Mouse (Mus musculus): ENCODE measurements around the gene Hoxd4.

The Hoxd4 gene

GRCm38 (mm10) chr2:74693432-74693827 lies 18.3 kb upstream of the Hoxd4 start:
- no peak for DNase-seq

- no peak for DNase-seq
Observed at GRCm38 (mm10) chr2:74694066-74694465, 17.7 kb upstream of the Hoxd4 start.

GRCm38 (mm10) chr2:74695383-74695782 lies 16.3 kb upstream of the Hoxd4 start:
- DNase-seq = no peak

GRCm38 (mm10) chr2:74695813-74696430 lies 15.8 kb upstream of the Hoxd4 start:
- DNase-seq = no peak

- DNase-seq = no peak
Observed at GRCm38 (mm10) chr2:74696442-74697335, 15.0 kb upstream of the Hoxd4 start.

- DNase-seq = no peak
Observed at GRCm38 (mm10) chr2:74697567-74698121, 14.1 kb upstream of the Hoxd4 start, which contains the start of gene Hoxd9. Gene Hoxd9, plus strand, starts transcription at chr2:74697727.

- no peak for DNase-seq
Observed at GRCm38 (mm10) chr2:74698201-74699052, 13.3 kb upstream of the Hoxd4 start.

- no peak for DNase-seq
Observed at GRCm38 (mm10) chr2:74699053-74699430, 12.7 kb upstream of the Hoxd4 start.

GRCm38 (mm10) chr2:74699664-74700545 lies 11.8 kb upstream of the Hoxd4 start:
- no peak for DNase-seq

- no peak for DNase-seq
Observed at GRCm38 (mm10) chr2:74700546-74701112, 11.1 kb upstream of the Hoxd4 start.

- peak; percentile 83 for DNase-seq
Observed at GRCm38 (mm10) chr2:74701949-74702819, 9.5 kb upstream of the Hoxd4 start.

GRCm38 (mm10) chr2:74702820-74703219 lies 8.9 kb upstream of the Hoxd4 start:
- DNase-seq = no peak

- no peak for DNase-seq
Observed at GRCm38 (mm10) chr2:74703317-74703716, 8.4 kb upstream of the Hoxd4 start.

GRCm38 (mm10) chr2:74703720-74704392 lies 7.9 kb upstream of the Hoxd4 start:
- DNase-seq = no peak

- DNase-seq = no peak
Observed at GRCm38 (mm10) chr2:74704393-74704998, 7.2 kb upstream of the Hoxd4 start, which contains the start of gene Hoxd8. Gene Hoxd8, plus strand, starts transcription at chr2:74704615.

GRCm38 (mm10) chr2:74704999-74705466 lies 6.7 kb upstream of the Hoxd4 start:
- no peak for DNase-seq

- DNase-seq = no peak
Observed at GRCm38 (mm10) chr2:74705467-74706089, 6.2 kb upstream of the Hoxd4 start.

GRCm38 (mm10) chr2:74706393-74706960 lies 5.3 kb upstream of the Hoxd4 start:
- DNase-seq = no peak
